ENCODE assay signal across 25 mouse cellular contexts in the genomic region with DNA sequence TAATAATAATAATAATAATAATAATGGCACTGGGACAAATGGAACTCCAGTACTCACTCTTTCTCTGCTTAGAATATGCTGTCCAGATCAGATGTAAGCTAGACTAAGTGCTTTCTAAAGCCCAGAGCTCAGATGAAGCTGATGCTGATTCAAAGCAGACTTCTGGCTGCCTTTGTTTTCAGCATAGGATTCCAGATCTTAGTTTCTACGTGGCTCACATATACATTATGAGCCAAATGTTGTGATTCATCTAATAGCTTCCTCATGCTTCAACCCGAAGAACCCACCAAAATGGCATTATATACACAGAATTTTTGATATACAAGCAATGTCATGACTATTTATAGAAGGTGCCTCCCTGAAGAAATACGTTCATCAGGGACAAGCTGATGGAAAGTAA. TPM values are rescaled to one million over a fixed set of nuclear protein-coding genes. Genes with fewer than 3 reads are reported as not detected.
"Had no signal": no experiment of that assay in that cellular context is flagged by ENCODE, and none has a peak within 500 bp of the region (broad histone marks: within the 10 kb centered on the region; RNA-seq: fewer than 3 reads in every experiment).

Gene Olfr957 (minus strand): TSS at position 279 of the 400 bp plus-strand sequence.

- H3K27ac ChIP-seq: kidney, postnatal 0 days; layer of hippocampus, adult 2 months; liver, embryonic 13.5 days; stomach, embryonic 15.5 days had no signal

- H3K4me2 ChIP-seq: liver, embryonic 13.5 days; midbrain, embryonic 11.5 days; stomach, embryonic 15.5 days had no signal

- H3K4me1 ChIP-seq: liver, embryonic 13.5 days; stomach, embryonic 15.5 days had no signal

- DNase-seq: kidney, adult 2 months; kidney, postnatal 25 days; layer of hippocampus, adult 9-11 months; liver, embryonic 13.5 days; lung, adult 2 months; lung, postnatal 14 days; lung, postnatal 4 days; midbrain, embryonic 14.5 days; right cerebral cortex, postnatal 14 days; right cerebral cortex, postnatal 4 days; thymus, postnatal 25 days had no signal

- H3K9me3 ChIP-seq: liver, embryonic 13.5 days; stomach, embryonic 15.5 days had no signal

- H3K27me3 ChIP-seq: liver, embryonic 13.5 days; stomach, embryonic 15.5 days had no signal

- H3K36me3 ChIP-seq: liver, embryonic 13.5 days; stomach, embryonic 15.5 days had no signal

- H3K9ac ChIP-seq: liver, embryonic 13.5 days; stomach, embryonic 15.5 days had no signal

- H3K4me3 ChIP-seq: layer of hippocampus, adult 2 months; liver, embryonic 13.5 days; stomach, embryonic 15.5 days had no signal

RNA-seq across cellular contexts. Expression of gene Olfr957, which starts in this region (rescaled TPM):
- polyA plus RNA-seq: kidney, adult 2 months; kidney, embryonic 14.5 days; kidney, postnatal 0 days; large intestine, adult 2 months; limb, embryonic 11.5 days; liver, adult 2 months; liver, embryonic 13.5 days; liver, embryonic 16.5 days; lung, adult 2 months; lung, embryonic 16.5 days; midbrain, embryonic 11.5 days; midbrain, embryonic 14.5 days; midbrain, postnatal 0 days; neural tube, embryonic 11.5 days; neural tube, embryonic 14.5 days; stomach, embryonic 15.5 days; thymus, postnatal 0 days had no signal
